Mouse (Mus musculus) brain, embryonic 14.5 days (tissue): Measurements from ENCODE around the gene Zdhhc1. TPM values are rescaled to one million over a fixed set of nuclear protein-coding genes. Genes with fewer than 3 reads are reported as not detected.

Experiments
- DNase-seq: peaks from one replicate; pipeline ENCODE4 v3.0.0-alpha.2; 2011; ENCODE audit warnings: low read depth
- CTCF ChIP-seq: fragments of 200-500 bp; IDR thresholded peaks from 2 replicates; pipeline ENCODE4 v1.5.1; 2012; ENCODE audit warnings: inconsistent platforms, mild to moderate bottlenecking, moderate library complexity, borderline replicate concordance; ENCODE audit not compliant: insufficient read depth, insufficient read length; ENCODE audit errors: extremely low read depth
- POLR2A ChIP-seq: fragments of 200-500 bp; IDR thresholded peaks from 2 replicates; pipeline ENCODE4 v1.6.1; 2012; ENCODE audit warnings: mild to moderate bottlenecking, inconsistent platforms, borderline replicate concordance; ENCODE audit not compliant: poor library complexity, insufficient read depth, insufficient read length, severe bottlenecking; ENCODE audit errors: extremely low read depth
- polyA plus RNA-seq: library from polyadenylated mRNA; depleted of rRNA; stranded (reverse); fragments of >200 nt; gene quantifications from 2 replicates; pipeline ENCODE4 v1.2.3, GENCODE M21; 2012

Zdhhc1 gene
- polyA plus RNA-seq, 1 experiment: 46.2 TPM

- TF ChIP-seq POLR2A: no peak
- peak; percentile 26; the same call in 1 of the 2 replicates for TF ChIP-seq CTCF
- no peak for DNase-seq
Observed at GRCm38 (mm10) chr8:105531774-105532173, 35.1 kb upstream of the Zdhhc1 start.

GRCm38 (mm10) chr8:105529271-105529670 is 32.6 kb upstream of the Zdhhc1 start:
- TF ChIP-seq CTCF: no peak
- no peak for TF ChIP-seq POLR2A
- DNase-seq: no peak

GRCm38 (mm10) chr8:105528206-105528605 is 31.5 kb upstream of the Zdhhc1 start:
- TF ChIP-seq CTCF (no peak), POLR2A (no peak)
- DNase-seq: no peak

GRCm38 (mm10) chr8:105527110-105527509 is 30.4 kb upstream of the Zdhhc1 start:
- TF ChIP-seq CTCF (no peak), POLR2A (no peak)
- DNase-seq: peak; percentile 19

- TF ChIP-seq CTCF (no peak), POLR2A (no peak)
- DNase-seq: no peak
Observed at GRCm38 (mm10) chr8:105522890-105523289, 26.2 kb upstream of the Zdhhc1 start.

- no peak for DNase-seq
- TF ChIP-seq POLR2A: no peak
- TF ChIP-seq CTCF: no peak
Observed at GRCm38 (mm10) chr8:105521995-105522769, 25.5 kb upstream of the Zdhhc1 start.

GRCm38 (mm10) chr8:105521061-105521460 is 24.4 kb upstream of the Zdhhc1 start:
- DNase-seq: peak; percentile 68
- TF ChIP-seq CTCF (no peak), POLR2A (no peak)

- TF ChIP-seq CTCF (no peak), POLR2A (no peak)
- no peak for DNase-seq
Observed at GRCm38 (mm10) chr8:105520521-105520920, 23.8 kb upstream of the Zdhhc1 start.

GRCm38 (mm10) chr8:105519591-105519990 is 22.9 kb upstream of the Zdhhc1 start:
- no peak for DNase-seq

GRCm38 (mm10) chr8:105518436-105519313 is 22.0 kb upstream of the Zdhhc1 start, which contains the start of gene Hsd11b2:
Hsd11b2 (plus strand) TSS chr8:105518755.
- peak; percentile 46; the same call in 1 of the 2 replicates for TF ChIP-seq POLR2A
- TF ChIP-seq CTCF: no peak
- DNase-seq: peak; percentile 70

More at GRCm38 (mm10) chr8:105519591-105519990, 22.9 kb upstream of the Zdhhc1 start:
- TF ChIP-seq CTCF (no peak), POLR2A (no peak)

- TF ChIP-seq CTCF (no peak), POLR2A (no peak)
Observed at GRCm38 (mm10) chr8:105517346-105517745, 20.6 kb upstream of the Zdhhc1 start.

More at GRCm38 (mm10) chr8:105517346-105517745, 20.6 kb upstream of the Zdhhc1 start:
- DNase-seq: no peak
